Mouse (Mus musculus) heart, postnatal 36 days (tissue): ENCODE data around the gene Exosc5. TPM values are rescaled to one million over a fixed set of nuclear protein-coding genes. Genes with fewer than 3 reads are reported as not detected.

Source experiments
- DNase-seq, 2 experiments: peaks; one replicate each; pipeline ENCODE4 v3.0.0; 2021 to 2022
- intact Hi-C: fragments of 180-260 bp; cut with DNase I; formaldehyde crosslinking; loops from one replicate; pipeline ENCODE4 v1.15.1; 2025
- total RNA-seq, 2 experiments: library from RNA; stranded (reverse); gene quantifications; 2 replicates each; pipeline ENCODE4 v1.2.3; 2021

Exosc5 gene
- total RNA-seq, 2 experiments from 2014 or later, result 16.0 to 18.9 TPM

GRCm38 (mm10) chr7:25702350-25702749 is 43.4 kb downstream of the Exosc5 start:
- DNase-seq, result no peak
- intact Hi-C loops, result no loop called here

DNA sequence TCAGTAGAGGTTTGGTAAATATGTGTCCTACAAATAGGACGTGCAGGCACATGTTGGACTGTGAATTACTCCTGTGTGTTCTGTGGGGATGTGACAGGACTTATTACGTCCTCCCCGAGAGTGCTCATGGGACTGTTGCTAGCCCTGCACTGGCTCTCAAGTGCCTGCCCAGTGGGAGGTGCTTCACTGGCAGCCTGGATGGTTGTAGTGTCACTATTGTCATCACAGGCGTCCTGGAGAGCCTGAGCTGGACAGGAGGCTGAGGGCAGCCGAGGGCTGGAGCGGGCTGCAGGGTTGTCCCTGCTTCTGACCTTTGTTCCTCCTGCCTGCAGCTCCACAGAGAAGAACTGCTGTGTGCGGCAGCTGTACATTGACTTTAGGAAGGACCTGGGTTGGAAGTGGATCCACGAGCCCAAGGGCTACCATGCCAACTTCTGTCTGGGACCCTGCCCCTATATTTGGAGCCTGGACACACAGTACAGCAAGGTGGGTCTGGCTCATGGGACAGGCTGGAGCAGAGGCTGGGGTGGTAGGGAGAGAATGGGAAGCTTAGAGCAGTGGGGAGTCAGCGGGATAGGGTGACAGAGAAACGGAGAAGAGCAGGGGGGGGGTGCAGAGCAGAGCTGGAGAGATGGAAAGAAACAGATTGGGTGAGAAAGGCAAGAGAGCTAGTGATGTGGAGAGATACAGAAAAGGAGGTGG is 45.0 kb downstream of the Exosc5 start:
- DNase-seq, result peak in 1 of 2 experiments; percentile 33
- intact Hi-C loops, result no loop called here

DNA sequence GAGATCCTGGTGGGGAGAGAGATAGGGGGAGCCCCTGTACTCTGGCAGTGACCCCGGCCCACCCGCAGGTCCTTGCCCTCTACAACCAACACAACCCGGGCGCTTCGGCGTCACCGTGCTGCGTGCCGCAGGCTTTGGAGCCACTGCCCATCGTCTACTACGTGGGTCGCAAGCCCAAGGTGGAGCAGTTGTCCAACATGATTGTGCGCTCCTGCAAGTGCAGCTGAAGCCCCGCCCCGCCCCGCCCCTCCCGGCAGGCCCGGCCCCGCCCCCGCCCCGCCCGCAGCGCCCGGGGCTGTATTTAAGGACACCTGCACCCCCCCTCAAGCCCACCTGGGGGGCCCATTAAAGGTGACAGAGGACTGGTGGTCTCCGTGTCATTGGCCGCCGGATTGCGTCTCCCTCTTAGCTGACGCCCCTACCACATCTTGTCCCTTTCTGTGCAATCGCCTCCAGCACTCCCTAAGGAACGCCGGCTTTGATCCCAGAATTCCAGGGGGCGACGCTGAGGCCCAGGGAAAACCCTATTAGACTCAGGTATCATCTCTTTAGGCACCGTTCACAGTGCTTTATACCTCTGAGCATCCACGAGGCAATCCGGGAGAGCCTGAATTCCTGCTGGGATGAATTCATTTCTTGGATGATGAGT is 45.9 kb downstream of the Exosc5 start:
- no peak for DNase-seq
- intact Hi-C loops, result no loop called here

DNA sequence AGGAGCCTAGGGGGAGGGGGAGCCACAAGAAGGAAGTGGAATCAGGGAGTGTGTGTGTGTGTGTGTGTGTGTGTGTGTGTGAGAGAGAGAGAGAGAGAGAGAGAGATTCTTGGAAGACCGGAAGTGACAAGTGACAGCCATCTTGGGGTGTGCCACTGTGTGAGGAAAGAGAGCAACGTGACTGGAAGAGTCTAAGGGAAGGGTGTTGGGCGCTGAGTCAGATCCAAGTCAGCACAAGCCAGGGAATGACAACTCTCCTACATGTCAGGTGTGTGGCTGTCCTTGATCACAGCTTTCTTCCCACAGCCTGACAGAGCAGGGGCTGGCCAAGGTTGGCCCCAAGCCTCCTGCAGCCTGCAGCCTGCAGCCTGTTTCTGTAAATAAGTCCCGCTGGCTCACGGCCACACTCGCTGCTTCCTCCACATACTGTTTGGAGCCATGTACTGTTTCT is 46.9 kb downstream of the Exosc5 start:
- intact Hi-C loops, result loop anchor here (1.0 kb wide), 1 partner anchor 17 kb away; no protein-coding TSS in a partner anchor
- peak; percentile 49 to 59 for DNase-seq

- intact Hi-C loops, result loop anchor here (1.0 kb wide), 1 partner anchor 17 kb away; no protein-coding TSS in a partner anchor
- no peak for DNase-seq
Measured at GRCm38 (mm10) chr7:25706578-25707170, 47.7 kb downstream of the Exosc5 start.

GRCm38 (mm10) chr7:25707581-25708292 is 48.8 kb downstream of the Exosc5 start:
- peak; percentile 63 to 71 for DNase-seq
- intact Hi-C loops, result no loop called here

DNA sequence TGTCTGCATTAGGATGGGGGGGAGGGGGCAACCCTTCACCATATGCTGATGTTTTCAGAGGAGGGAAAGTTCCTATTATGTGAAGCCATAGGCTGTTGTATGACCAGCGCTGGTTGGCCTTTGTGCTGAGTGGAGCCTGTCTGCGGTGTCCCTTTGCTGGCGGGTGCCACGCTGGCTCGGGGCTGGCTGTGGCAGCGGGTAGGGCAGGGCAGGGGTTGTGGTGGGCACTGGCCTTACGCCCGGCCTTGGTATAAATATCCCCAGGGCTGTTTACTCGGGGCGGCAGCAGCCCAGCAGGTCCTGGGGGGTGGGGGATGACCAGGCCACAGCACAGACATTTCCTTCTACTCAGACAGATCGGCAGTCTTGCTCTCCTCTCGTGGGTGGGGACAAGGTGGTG is 51.0 kb downstream of the Exosc5 start:
- intact Hi-C loops, result no loop called here
- DNase-seq, result peak in 1 of 2 experiments; percentile 51

- intact Hi-C loops, result loop anchor here (1.0 kb wide), 1 partner anchor 11 kb away; no protein-coding TSS in a partner anchor
- DNase-seq, result peak in 1 of 2 experiments; percentile 33
Measured at GRCm38 (mm10) chr7:25710519-25711130, 51.7 kb downstream of the Exosc5 start.

- intact Hi-C loops, result loop anchor here (1.0 kb wide), 1 partner anchor 12 kb away; no protein-coding TSS in a partner anchor
- DNase-seq, result no peak
Measured at GRCm38 (mm10) chr7:25711165-25711564, 52.2 kb downstream of the Exosc5 start.

- intact Hi-C loops, result loop anchor here (1.0 kb wide), 1 partner anchor 12 kb away; no protein-coding TSS in a partner anchor
- DNase-seq, result peak; percentile 61 to 69
Measured at GRCm38 (mm10) chr7:25711731-25712197, 52.8 kb downstream of the Exosc5 start.

GRCm38 (mm10) chr7:25712801-25713200 is 53.8 kb downstream of the Exosc5 start:
- intact Hi-C loops, result no loop called here
- DNase-seq, result no peak

GRCm38 (mm10) chr7:25714581-25714980 is 55.6 kb downstream of the Exosc5 start:
- no peak for DNase-seq
- intact Hi-C loops, result no loop called here

DNA sequence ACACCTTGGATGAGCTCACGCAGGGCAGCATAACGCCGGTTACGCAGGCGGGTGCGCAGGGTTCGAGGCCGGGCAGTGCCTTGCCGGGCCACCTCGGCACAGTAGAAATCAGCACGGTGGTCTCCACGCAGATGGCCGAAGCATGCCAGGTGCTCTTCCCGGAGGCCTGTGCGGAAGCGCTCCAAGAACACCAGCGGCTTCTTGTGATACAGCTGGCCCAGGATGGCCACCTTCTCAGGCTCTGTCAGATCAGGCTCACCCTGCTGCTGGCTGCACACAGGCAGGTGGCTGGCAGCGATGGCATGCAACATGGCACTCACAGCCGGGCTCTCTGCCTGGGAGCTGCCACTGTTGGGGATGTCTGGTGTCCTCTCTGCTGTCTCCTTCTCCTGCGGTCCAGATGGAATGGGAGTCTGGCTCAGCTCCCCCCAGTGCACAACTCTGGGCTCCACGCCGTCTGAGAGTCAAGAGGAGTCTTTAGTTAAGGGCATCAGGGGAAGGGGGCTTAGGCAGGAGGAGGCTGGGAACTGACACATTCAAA is 56.8 kb downstream of the Exosc5 start:
- intact Hi-C loops, result no loop called here
- DNase-seq, result no peak

- no peak for DNase-seq
- intact Hi-C loops, result no loop called here
Measured at GRCm38 (mm10) chr7:25717478-25717877, 58.5 kb downstream of the Exosc5 start.

DNA sequence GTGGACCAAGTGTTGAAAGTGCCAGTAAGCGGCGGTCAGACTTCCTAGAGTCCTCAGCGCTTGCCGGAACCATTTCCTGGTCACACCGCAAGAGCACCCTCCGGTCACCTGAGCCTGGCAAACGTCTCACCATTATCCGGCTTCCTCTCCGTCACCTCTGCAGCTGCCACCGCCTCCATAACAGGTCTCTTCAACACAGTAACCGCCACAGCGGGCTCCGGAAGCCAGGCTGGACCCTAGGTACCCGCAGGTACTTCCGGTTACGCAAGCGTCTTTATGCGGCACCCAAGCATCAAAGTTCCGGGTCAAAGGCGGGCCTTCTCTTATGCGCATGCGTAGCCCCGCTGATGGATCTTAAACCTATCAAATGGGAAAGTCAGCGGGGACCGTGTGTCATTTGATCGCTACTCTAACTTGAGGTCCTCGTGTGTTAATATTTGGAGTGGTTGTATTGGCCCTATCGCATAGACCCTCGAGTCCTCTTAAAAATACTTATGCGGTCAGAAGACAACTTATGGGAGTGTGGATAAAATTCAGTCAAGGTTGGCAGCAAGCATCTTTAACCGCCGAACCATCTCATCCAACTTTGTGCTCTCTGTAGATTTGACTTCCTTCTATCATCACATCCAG is 59.9 kb downstream of the Exosc5 start, which contains the start of gene Ccdc97:
Gene Ccdc97, minus strand, starts transcription at position 301 of the 630 bp plus-strand sequence.
- DNase-seq, result peak; percentile 92 to 94
- intact Hi-C loops, result loop anchor here (1.0 kb wide), 1 partner anchor 32 kb away; the partner anchor contains the start of gene Tgfb1

GRCm38 (mm10) chr7:25719761-25720610 is 61.0 kb downstream of the Exosc5 start:
- DNase-seq, result peak; percentile 85 to 92
- intact Hi-C loops, result loop anchor here (1.0 to 2.0 kb wide), 2 partner anchors 33 to 85 kb away; no protein-coding TSS in a partner anchor

GRCm38 (mm10) chr7:25720760-25721159 is 61.8 kb downstream of the Exosc5 start:
- intact Hi-C loops, result loop anchor here (1.0 to 2.0 kb wide), 2 partner anchors 32 to 85 kb away; no protein-coding TSS in a partner anchor
- DNase-seq, result no peak
